Mouse (Mus musculus) lung, adult 18-20 months (tissue): ENCODE data around the gene Tmem120a.

Source experiments
- DNase-seq, 2 experiments: peaks; one replicate each; pipeline ENCODE4 v3.0.0; 2022; ENCODE audit warnings: mixed read lengths in 2 of 2

Gene Tmem120a

DNA sequence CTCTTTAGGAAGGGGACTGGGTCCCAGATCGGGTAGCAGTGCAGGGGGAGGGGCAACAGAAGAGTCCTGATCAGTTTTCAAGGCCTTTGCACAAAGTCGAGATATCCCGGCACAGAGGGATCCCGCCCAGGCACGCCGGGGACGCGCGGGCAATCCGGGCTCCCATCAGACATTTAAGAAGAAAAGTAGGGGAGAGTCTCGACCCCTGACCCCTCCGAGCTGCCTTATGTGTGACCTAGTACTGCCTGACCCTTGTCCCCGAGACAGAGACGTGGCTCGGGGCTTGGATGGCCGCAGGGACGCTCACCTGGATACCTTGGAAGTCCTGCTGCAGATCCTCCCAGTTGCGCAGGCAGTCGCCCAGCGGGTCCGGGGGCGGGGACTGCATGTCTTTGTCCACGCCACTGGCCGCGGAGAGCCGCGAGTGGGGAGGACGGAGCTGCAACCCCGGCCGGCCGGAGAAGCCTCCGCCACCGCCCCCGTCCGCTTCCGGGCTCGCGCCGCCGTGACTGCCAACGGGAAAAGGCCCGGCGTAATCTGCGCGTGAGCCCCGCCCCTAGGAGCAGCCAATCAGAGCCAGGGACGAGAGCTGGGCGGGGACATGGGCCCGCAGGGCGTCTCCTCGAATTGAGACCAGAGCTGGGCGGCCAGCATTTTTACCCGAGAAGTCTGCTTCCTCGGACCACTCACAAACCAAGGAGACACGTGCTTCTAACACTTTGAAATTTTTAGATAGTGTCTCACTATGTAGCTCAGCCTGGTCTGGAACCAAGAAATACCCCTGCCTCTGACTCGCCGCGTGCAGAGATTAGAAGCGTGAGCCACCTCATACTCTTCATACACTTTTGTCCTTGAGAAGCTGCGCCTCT, at the start of gene Tmem120a:
Gene Tmem120a, minus strand, starts transcription at position 708 of the 869 bp plus-strand sequence.
- DNase-seq, result peak; percentile 97 to 98

DNA sequence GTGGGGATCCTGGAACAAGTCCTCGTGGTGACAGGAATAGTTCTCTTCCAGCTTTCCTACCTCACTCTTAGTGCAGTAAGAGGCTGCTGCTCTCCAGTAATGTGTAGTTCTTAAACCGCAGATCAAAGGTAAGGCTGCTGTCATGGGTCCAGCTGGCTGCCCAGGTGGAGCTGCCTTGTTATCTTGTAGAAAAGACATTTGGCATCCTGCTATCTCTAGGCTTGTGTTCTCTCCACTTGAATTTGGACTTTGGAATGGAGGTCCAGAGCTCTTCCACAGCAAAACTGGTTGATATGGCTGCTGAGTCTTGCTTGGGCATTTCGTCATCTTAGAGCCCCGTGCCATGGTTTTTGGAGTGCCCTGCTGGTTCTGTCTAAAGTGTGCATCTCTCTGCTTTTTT, 38.7 kb upstream of the Tmem120a start:
- DNase-seq, result no peak

DNA sequence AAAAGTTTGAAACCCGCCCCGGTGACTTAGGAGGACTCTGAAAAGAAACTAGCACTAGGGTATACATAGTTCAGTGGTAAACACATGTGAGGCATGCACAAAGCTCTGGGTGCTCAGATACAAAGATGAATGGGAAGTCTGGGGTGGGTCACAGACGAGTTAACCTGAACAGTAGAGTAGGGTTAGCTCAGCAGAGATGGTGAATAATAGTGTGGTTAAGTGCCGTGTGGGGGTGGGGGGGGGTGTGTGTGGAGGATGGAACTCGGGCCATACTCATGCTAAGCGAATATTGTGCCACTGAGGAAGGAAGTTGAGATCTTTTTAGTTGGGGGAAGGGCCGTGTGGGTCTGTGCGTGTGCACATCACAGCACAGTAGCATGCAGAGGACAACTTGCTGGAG, 36.1 kb upstream of the Tmem120a start:
- DNase-seq, result no peak

DNA sequence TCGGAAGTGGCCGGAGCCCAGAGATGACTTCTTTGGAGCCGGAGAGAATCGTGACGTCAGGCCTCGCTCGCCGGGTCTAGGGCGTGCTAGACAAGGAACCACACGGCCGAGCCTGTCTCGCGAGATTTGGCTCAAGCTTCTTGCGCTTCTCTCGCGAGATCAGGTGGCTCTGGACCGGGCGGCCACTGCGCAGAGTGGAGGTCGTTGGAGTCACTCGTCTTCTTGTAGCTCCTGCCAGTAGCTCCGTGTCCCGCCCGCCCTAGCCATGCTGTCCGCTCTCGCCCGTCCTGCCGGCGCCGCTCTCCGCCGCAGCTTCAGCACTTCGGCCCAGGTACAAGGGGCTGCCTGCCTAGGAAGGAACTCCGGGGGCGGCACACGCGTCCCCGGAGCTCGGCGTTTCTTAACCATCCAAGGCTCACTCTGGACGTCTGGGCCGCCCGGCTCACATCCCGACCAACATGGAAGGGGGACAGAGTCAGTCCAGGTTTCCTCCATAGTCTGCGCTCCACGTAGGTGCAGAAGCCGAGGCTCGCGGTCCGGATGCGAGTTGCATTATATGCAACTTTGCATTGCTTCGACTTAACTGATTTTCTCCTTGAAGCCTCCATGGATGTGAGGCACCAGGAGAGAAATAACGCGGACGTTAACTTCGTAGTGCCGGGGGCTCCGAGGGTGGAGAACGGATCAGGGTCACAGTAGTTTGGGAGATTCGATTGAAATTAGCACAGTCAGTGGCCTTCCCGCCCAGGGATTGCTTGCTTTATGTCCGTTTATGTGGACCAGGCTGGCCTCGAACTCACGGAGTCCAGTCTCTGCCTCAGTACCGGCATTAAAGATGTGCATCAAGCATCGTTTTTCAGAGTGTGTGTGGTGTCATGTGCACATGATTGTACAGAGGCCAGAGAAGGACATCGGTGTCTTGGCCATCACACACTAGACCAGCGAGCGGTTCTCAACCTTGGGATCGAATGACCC, 34.5 kb upstream of the Tmem120a start, which contains the start of gene Mdh2:
Gene Mdh2, plus strand, starts transcription at position 10 of the 975 bp plus-strand sequence.
- DNase-seq, result peak; percentile 100

DNA sequence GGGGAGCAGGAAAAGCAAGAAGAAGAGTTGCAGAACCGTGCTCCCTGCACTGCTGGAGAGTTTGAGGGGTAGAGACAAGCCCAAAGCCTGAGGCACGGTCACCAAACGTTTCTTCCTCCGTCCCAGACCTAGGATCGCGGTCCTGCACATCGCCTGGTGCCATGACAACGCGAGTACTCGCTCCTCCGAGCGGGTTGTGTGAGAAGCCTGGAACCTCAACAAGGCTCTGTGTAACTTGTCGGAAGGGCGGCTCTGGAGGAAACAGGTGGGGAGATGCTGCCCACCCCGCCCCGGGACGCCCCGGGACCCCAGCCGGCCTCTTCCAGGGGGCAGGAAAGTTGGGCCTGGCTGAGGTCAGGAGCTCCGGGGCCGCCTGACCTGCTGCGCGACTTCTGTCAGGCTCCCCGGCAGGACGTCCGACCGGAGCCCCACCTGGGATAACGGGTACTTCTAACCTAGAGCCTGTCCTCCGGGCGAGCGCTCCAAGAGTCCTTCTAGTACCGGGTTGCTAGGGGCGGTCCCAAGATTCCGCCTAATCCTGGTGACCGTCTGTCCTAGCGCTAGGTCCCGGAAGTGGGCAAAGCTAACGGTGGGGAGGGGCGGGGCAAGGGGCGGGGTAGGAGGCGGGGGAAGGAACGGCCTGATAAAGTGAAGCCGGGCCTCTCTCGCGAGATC, 33.7 kb upstream of the Tmem120a start, which contains the start of gene Styxl1:
Gene Styxl1, minus strand, starts transcription at position 590 of the 675 bp plus-strand sequence.
- no peak for DNase-seq

DNA sequence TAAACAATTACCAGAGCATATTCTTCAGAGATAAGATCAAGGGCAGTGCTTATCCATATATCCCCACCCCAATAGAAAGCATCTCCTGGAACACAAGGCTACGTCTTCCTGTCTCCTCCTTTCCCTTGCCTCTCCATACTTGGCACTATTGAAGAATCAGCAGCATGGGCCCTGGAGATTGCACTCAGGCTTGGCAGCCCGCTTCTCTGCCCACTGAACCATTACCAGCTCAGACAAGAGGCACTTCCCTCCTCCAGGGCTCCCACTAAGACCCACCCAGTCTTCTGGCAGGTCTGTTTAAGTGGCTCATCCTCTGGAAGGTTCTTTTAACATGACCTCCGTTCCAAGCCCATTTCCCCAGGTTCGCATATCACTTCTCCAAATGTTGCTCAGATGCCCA, 32.3 kb upstream of the Tmem120a start:
- no peak for DNase-seq

DNA sequence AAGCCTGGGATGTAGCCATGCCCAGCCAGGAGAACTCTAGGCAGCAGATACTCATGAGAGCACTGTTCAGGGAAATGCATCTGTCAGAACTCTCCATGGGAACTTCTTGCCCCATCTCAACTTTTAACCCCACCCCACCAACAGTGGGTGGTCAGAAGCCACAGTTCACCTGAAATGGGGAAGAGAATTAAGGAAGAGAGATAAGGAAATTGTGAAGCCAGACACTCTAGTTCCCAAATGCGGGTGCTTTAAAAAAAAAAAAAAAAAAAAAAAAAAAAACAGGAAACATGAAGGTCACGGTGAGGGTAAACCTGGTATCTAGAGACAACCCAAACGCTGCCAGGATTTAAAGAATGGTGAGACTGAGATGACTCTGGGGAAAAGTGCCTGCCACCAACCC, 28.3 kb upstream of the Tmem120a start:
- peak; percentile 14 to 25 for DNase-seq

DNA sequence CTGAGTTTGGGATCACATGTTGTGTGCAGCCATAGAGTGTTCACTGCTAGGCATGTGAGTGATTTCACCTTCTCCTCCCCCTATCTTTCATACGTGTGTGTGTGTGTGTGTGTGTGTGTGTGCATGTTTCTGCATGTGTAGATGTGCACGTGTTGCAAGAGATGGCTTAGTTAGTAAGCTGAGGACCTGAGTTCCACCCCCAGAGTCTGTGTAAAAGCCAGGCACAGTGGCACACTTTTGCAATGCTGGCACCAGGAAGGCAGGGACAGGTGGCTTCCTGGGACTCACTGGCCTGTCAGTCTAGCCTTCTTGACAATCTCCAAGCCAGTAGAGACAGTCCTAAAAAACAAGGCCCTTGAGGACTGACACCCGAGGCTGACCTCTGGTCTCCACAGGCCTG, 20.7 kb upstream of the Tmem120a start:
- no peak for DNase-seq

DNA sequence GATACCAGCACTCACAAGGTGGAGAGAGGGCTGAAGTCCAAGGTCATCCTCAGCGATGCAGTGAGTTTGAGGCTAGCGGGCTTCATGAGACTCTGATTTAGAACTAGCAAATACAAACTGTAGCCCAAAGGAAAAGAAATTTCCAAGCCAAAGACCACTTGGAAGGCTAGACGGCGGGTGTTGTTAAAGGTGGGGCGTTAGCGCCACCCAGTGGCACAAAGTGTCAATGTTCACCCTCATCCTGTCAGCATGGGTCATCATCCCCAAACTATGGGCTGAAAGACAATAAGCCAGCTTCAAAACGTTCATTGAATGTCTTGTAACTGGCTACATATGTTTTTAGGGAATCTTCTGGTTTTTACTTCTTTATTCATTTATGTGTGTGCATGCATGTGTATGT, 19.3 kb upstream of the Tmem120a start:
- peak; percentile 61 to 62 for DNase-seq

DNA sequence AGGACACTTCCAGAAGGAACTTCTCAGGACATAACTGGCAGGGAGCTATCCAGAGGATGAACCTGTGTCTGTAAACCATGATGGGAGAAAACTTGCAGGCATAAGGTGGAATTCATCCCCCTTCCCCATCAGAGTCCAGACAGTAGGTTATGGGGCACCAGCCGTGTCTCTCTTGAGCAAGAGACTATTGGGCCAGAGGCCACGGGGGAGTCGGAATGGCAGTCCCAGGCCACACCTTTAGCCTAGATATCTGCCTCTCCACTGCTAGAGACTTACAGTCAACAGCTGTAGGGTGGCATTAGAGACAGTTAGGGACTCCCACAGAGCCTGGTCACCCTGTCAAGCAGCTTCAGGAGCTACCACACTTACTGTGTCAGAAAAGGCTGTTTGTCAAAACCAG, 17.6 kb upstream of the Tmem120a start:
- peak in 1 of 2 experiments; percentile 28 for DNase-seq

DNA sequence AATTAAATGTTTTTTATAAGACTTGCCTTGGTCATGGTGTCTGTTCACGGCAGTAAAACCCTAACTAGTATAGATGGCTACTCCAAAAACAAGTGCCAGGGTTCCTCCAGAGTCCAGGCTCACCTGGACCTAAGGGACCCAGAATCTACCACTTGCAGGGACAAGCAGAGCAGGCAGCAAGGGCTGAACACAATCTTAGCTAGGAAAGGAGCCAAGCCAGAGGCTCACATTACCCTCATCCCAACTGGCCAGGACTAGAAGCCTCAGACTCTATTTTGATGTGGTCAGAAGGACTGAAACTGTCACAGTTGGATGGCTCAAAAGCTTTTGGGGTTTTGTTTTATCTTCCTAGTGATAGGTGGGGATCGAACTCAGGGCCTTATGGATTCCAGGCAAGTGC, 7.3 kb upstream of the Tmem120a start:
- DNase-seq, result no peak

DNA sequence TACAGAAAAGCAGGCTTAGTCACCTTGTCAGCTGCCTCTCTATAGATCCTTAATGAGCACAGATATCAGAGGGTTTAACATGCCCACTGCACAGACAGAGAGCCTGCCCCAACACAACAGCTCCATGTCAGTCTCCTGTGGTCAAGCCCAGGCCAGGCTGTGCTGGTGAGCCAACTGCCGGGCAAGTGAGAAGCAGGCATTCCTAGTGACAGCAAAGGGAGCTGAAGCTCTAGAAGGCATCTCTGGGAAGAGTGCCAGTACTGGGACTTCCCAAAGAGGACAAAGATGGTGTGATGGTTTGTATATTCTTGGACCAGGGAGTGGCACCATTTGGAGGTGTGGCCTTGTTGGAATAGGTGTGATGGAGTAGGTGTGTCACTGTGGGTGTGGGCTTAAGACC, 6.8 kb upstream of the Tmem120a start:
- no peak for DNase-seq

DNA sequence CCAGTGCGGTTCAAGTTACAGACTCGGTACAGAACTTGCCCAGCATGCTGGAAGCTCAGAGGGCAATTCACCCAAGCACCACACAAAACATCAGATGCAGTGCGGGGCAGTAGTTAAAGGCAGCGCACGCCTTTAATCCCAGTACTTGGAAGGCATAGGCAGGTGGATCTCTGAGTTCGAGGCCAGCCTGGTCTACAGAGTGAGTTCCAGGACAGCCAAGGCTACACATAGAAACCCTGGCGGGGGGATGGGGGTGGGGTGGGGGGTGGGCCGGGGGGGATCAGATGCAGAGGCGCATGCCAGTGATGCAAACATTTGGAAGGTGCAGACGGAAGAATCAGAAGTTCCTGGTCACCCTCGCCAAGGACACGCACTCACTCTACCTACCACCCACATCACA, 494 bp upstream of the Tmem120a start:
- no peak for DNase-seq

DNA sequence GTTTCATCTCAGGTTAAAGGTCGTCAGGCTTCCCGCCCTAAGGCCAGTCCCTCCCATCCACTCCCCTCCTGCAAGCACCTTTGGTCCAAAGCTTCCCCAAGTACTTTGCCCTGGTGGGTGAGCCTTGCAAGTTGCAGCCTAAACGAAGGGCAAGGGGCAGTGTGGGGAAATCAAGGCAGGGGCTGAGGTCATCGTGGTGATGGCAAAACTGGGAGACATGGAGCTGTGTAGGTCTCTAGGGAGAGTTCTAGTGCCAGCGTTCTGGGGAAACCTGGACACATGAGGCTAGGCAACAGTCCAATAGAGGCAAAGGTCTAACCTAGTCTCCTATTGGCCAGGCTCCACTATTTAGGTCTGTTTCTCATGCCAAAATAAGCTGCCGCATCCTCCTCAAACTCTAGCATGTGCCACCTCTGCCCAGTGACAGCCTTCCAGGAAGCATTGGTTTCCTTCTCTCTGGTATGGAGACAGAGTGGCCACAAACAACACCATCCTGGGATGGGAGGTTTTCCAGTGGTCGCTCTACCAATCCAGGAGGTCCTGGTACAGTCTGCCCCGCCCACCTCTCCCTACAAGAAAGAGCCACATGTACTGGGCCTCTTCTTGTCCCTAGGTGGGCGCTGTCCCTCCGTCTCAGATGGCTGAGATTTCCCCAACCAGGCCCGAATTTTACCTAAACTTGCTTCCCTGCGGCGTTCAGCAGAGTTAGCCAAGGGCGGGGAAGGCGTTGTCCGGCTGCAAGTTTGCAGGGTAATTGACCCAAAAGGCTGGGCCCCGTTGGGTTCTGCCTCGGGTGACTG, 1.1 kb downstream of the Tmem120a start:
- DNase-seq, result peak in 1 of 2 experiments; percentile 54

DNA sequence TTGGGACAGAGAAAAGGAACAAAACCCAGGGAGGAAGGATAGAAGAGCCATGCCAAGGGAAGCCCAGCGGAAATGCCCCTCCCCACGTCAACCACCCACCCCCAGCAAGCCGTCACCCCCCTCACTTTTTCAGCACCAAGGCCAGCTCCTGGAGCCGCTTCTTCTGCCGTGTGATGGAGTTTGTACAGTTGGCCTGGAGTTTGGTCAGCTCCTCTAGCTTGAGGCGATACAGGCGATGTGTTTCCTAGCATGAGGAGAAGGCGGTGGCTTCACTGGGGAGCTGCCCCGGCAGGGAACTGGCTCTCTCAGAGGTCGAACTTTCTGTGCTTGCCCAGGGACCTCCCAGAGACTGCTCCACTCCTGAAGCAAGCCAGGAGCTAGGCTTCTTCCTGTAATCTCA, 2.1 kb downstream of the Tmem120a start:
- no peak for DNase-seq

DNA sequence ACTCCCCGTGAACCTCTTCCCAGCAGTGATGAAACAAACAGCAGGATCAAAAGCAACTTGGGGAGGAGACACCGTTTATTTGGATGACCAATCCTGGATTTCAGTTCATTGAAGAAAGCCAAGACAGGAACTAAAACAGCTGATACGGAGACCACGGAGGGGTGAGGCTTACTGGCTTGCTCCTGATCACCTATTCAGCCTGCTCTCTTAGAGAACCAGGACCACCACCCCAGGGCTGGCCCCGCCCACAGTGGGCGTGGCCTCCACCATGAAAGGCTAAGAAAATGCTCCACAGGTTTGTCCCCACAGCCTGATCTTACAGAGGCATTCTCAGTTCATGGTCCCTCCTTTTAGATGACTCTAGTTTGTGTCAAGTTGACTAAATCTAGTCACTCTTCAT, 6.0 kb downstream of the Tmem120a start:
- DNase-seq, result no peak

DNA sequence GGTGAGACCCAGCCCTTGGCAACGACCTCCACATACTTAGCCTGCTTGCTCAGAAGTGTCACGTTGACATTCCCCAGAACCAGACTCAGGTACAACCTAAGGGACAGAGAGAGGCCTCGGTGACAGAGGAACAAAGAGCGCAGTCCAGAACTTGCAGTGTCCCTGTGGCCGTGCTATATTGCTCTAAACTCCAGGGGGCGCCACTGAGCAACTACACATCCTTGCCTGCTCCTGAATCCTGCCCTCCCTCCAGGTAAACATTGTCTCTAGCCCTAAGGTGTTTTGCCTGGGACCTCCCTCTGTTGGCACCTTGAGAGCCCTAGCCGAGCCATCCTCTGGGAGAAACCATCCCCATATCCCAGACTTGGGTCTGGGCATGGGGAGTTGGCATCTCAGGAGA, 7.1 kb downstream of the Tmem120a start:
- DNase-seq, result no peak

DNA sequence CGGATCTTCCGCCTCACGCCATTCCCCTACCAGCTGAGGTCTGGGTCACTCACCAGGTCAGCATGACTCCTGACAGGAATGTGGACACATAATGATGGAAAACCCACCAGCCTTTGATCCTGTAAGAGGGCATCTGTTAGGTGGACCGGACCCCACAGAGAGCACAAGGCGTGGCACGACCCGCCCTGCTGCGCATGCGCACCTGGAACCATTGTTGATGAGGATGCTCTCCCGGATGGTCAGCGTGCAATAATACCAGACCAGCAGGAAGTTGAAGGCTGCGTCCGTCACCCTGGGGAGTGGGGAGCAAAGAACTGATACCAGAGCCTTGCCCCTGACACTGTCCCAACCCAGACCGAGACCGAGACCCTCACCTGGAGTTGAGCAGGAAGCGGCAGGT, 7.7 kb downstream of the Tmem120a start:
- DNase-seq, result no peak

DNA sequence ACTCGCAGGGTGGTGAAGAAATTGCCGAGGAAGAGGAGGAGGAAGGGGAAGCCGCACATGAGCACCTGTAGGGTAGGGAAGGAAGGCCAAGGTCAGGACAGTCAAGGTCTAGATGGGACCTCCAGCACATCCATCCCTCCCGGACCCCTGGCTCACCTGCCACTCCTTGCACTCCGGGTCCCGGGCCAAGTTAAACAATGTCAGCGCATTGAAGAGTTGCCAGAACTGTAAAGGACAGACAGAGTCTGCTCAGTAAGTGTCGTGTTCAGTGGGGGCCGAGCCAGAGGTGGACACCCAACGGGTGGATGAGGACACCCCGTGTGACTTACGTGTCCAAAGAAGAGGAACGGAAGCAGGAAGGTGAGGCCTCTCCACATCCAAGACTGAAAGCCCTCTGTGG, 8.5 kb downstream of the Tmem120a start:
- DNase-seq, result no peak

DNA sequence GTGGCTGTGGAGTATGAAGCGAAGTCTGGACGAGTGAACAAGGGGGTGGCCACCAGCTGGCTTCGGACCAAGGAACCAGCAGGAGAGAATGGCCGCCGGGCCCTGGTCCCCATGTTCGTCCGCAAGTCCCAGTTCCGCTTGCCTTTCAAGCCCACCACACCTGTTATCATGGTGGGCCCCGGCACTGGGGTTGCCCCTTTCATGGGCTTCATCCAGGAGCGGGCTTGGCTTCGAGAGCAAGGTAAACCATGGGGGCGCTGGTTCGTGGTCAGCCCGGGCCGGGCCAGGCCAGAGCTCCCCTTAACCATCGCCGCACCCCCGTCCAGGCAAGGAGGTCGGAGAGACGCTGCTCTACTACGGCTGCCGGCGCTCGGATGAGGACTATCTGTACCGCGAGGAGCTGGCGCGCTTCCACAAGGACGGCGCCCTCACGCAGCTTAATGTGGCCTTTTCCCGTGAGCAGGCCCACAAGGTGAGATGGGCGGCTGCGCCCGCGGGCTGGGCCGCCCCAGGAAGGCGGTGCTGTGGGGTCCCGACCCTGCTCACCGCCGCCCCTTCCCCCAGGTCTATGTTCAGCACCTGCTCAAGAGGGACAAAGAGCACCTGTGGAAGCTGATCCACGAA, 10.1 kb downstream of the Tmem120a start:
- DNase-seq, result no peak

DNA sequence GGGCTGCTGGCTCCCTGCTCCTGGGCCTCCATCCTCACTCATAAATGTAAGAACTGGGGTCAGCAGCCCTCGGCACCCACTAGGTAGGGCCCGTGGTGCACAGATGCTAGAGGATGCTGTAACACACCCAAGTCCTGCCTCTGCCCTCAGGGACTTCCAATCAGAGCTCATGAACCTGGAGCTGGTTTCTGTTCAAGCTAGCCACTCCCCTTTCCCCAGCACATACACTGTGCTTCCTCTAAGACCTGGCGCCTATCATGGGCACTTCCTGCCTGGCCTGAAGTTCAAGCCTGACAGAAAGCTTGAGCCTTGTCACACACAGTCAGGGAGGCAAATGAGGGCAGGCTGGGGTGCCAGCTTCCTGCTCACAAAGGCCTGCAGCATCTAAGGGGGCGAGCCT, 11.2 kb downstream of the Tmem120a start:
- no peak for DNase-seq

DNA sequence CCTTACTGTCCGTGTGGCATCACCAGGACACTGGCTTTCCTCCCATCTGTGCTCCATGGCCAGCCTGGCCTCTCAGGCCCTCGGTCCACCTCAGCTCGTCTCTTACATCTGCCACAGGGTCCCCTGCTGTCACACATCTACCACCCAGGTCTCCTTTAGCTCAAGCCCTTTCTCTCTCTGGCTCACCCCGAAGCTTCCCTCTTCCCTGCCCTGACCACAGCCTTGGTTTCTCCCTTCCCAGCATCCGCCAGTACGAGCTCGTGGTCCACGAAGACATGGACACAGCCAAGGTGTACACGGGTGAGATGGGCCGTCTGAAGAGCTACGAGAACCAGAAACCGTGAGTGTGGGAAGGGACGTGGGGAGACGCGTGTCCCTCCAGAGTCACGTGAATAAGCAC, 12.9 kb downstream of the Tmem120a start:
- DNase-seq, result no peak
